Mouse (Mus musculus) adrenal gland, postnatal 14 days (tissue): Measurements from ENCODE around the gene Vmn1r85. TPM values are rescaled to one million over a fixed set of nuclear protein-coding genes. Genes with fewer than 3 reads are reported as not detected.

Source experiments
- DNase-seq: peaks from one replicate; pipeline ENCODE4 v3.0.0; 2021; ENCODE audit warnings: mixed read lengths
- total RNA-seq: library from RNA; stranded (reverse); gene quantifications from 2 replicates; pipeline ENCODE4 v1.2.3, GENCODE M21; 2021

Vmn1r85 gene
- total RNA-seq, 1 experiment from 2014 or later, result not detected

DNA sequence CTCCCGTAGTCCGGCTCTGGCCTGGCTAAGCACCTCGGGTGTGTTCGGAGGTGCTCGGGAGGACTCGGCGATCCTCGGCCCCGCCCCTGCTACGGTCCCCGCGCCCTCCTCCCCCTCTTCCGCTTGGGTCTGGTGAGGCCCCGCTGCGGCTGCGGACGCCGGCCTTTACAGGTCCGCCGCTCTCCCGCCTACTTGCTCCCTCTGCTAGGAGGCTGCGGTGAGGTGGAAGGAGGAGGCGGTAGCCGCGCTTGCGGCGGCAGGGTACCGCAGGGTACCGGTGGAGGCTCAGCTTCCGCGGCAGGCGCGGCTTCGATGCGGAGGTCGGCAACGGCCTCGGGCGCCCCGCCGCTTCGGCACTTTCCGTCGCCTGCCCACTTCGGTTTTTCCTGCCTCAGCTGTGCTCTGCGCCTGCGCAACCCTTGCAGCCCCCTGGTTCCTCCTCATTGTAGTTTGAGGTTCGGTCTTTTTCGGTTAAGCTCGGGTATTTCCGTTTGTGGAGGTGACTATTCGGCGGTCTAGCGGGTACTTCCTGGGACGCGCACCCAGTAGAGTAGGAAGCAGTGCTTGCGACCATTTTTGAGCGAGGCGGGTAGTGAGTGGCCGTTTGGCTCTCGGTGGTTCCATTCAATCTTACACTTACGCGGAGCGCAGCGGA lies 56.9 kb downstream of the Vmn1r85 start, which contains the start of gene Ube2m:
Ube2m (minus strand) TSS at position 375 of the 655 bp plus-strand sequence.
- peak; percentile 99 for DNase-seq

DNA sequence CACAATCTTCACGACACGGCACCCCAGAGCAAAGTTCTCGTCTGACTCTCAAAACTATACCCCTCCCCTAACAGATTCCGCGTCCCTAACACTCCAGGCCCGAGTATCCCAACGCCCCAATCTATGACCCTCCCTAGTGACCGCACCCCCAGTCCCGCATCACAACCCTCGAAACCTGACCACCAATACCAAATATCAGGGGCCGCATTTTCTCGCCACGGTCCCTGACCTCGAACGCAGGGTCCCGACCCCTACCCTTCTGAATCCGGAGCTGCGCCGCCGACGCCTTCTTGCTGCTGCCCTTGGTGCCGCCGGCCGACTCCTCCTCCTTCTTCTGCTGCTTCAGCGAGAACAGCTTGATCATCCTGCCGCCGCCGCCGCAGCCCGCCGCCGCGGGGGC lies 57.6 kb downstream of the Vmn1r85 start:
- DNase-seq, result no peak

DNA sequence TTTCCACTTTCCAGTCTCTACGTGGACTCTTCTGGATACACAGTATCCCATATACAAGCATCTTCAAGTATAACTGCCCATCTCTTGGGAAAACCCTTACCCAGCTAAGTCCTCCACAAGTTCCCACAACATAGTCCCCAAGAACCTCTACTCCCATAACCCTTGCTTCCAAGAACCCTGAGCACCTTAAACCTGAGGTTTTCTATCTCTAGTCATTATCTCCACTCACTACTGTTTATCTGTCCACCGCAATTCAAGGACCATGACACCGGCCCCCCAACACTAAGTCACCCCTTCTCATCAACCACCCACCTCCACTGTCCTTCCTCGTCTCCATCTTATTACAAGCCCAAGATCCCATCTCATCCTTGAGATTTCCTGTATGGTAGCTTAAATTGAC lies 58.2 kb downstream of the Vmn1r85 start:
- DNase-seq, result no peak

DNA sequence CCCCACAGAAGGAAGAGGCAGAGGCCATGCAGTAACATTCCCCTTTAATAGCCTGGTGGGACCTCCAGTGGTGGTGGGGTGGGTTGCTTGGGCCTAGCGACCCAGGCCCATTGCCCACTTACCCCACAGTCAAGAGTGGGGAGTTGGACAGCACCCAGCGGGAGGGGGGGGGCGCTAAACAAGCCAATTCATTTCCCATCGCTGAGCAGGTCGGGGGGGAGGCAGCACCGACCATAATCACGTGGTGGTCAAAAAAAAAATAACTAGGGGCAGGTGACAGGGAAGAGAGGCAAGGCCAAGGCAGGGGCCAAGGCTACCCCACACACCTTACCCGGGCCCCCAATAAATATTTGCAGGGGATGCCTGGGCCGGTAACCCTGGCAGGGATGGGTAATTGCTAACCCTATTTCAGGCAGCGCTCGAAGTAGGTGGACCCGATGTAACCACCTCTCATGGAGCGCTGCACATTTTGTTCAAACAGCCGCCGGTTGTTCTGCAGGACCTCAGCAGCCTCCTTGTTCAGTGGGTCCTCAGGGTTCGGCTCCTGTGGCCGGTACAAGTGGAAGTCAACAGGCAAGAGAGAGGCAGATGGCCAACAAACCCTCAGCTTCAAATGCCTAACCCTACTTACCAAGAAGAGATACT lies 59.6 kb downstream of the Vmn1r85 start:
- no peak for DNase-seq

DNA sequence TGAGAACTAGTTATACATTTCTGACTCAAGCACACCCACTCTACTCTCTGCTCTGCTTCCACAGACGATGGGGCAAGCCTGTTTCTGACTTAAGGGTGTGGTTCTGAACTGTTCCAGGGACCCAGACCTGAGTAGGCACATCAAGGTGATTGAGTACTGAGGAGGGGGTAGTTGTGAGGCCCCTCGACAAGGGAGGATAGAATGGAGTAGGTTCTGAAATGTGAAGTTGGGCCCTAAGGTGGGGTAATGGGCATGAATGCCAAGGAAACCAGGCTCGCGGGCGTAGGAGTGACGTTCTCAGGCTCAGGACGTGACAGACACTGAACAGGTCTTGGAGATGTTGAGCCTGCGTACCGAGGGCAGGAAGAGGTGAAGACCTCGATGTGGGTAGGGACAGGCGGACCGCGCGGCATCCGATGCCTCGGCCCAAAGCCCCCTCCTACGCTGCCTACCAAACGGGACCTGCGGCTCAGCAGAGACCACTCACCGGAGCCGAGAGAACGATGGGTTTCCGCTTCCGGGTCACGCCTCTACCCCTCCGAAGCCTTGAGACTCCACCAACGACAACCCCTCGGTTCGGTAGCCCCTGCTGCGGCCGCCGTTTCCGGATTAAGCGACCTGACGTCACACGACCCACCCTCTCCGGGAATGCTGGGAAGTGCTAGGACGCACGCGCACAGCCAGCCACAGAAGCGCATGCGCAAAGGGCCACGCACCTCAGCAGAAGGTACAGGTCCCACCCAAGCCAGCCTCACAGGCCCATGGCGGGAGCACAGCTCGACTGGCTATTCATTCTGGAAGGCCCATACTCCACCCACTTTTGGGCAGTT lies 60.6 kb downstream of the Vmn1r85 start, which contains the start of gene Chmp2a:
Chmp2a (minus strand) TSS at position 660 of the 830 bp plus-strand sequence.
- DNase-seq, result peak; percentile 98

DNA sequence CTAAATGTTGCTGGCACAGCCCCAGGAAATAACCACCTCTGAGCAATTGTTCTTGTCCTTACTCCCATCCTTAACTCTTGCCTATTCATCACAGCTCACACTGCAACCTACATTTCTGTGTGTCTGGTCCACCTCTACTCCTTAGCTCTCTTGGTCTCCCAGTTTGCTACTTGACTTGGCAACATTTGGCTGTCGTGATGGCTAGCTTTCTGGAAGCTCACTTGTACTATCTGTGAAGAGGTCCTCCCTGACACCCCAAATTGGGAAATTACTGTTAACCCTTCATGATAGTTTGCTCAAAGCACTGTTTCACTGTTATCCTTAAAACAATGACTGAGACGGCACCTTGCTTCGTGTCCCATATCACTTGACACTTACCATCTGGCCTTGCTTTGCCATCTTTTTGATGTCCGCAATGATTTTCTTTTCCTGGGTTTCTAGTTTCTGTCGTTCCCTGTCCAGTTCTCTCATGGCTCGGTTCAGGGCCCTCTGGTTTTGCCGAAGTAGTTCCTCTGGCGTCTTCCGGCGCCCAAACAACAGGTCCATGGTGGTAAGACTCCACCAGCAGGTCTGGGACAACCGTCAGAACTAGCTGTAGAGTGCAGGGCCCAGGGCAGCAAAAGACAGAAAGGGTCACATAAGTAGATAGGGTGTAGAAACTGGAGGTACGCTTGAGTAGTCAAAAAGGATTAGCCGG lies 61.4 kb downstream of the Vmn1r85 start:
- DNase-seq, result no peak

Other genes starting within 250 kb of the Vmn1r85 start
- gene Zfp128, start 214.0 kb downstream of the Vmn1r85 start, total RNA-seq, result 3.7 and 4.7 TPM in 2 replicates
- gene Zscan22, start 197.4 kb downstream of the Vmn1r85 start, total RNA-seq, result 11.0 and 12.5 TPM in 2 replicates
- 842 and 996 TPM in 2 replicates for gene Rps5, start 172.9 kb downstream of the Vmn1r85 start, total RNA-seq
- gene Rnf225, start 167.8 kb downstream of the Vmn1r85 start, total RNA-seq, result 0.41 and 0.52 TPM in 2 replicates
- gene Zfp324, start 129.3 kb downstream of the Vmn1r85 start, total RNA-seq, result 8.0 and 9.5 TPM in 2 replicates
- gene Zfp446, start 117.3 kb downstream of the Vmn1r85 start, total RNA-seq, result 6.0 and 7.2 TPM in 2 replicates
- 2.6 and 51.1 TPM in 2 replicates for gene Slc27a5, start 97.0 kb downstream of the Vmn1r85 start, total RNA-seq
- gene Trim28, start 96.1 kb downstream of the Vmn1r85 start, total RNA-seq, result 247 and 252 TPM in 2 replicates
- 12.8 and 13.2 TPM in 2 replicates for gene Zbtb45, start 85.1 kb downstream of the Vmn1r85 start, total RNA-seq
- gene Chmp2a, start 60.4 kb downstream of the Vmn1r85 start, total RNA-seq, result 173 and 179 TPM in 2 replicates
- gene Ube2m, start 56.9 kb downstream of the Vmn1r85 start, total RNA-seq, result 191 and 201 TPM in 2 replicates
- 2.6 and 3.4 TPM in 2 replicates for gene Mzf1, start 40.4 kb downstream of the Vmn1r85 start, total RNA-seq
- not detected in 2 replicates for gene Vmn1r86, start 24.7 kb upstream of the Vmn1r85 start, total RNA-seq
- not detected in 2 replicates for gene Vmn1r87, start 45.0 kb upstream of the Vmn1r85 start, total RNA-seq
- gene Vmn1r88, start 64.4 kb upstream of the Vmn1r85 start, total RNA-seq, result 0.11 and 0.19 TPM in 2 replicates
- gene Vmn1r89, start 117.8 kb upstream of the Vmn1r85 start, total RNA-seq, result not detected in 2 replicates
- 27.4 and 30.2 TPM in 2 replicates for gene Lig1, start 182.1 kb upstream of the Vmn1r85 start, total RNA-seq
- 7.4 and 10.0 TPM in 2 replicates for gene Zswim9, start 183.5 kb upstream of the Vmn1r85 start, total RNA-seq
- 0.38 and 0.78 TPM in 2 replicates for gene Pla2g4c, start 229.5 kb upstream of the Vmn1r85 start, total RNA-seq